Mouse (Mus musculus) C2C12 (cell line): ENCODE results near the gene Prrt4.

ENCODE experiments used
- CTCF ChIP-seq: IDR thresholded peaks from one replicate; pipeline ENCODE4 v1.5.1; 2011; ENCODE audit not compliant: control insufficient read depth, insufficient read depth, insufficient read length
- MAX ChIP-seq: IDR thresholded peaks from one replicate; pipeline ENCODE4 v1.6.1; 2011; ENCODE audit warnings: mild to moderate bottlenecking, control low read depth
- MYOD1 ChIP-seq: IDR thresholded peaks from one replicate; pipeline ENCODE4 v1.6.1; 2011; ENCODE audit warnings: low read depth; ENCODE audit not compliant: control insufficient read depth, insufficient read length
- USF1 ChIP-seq: IDR thresholded peaks from one replicate; pipeline ENCODE4 v1.6.1; 2011; ENCODE audit warnings: low read depth, mild to moderate bottlenecking, control low read depth, moderate library complexity

- no peak for TF ChIP-seq CTCF
- TF ChIP-seq MYOD1: no peak
- no peak for TF ChIP-seq USF1
- no peak for TF ChIP-seq MAX
Observed at GRCm38 (mm10) chr6:29169675-29170062, 9.7 kb downstream of the Prrt4 start.
